Mouse (Mus musculus) limb, embryonic 10.5 days (tissue): ENCODE data around the gene Fam168a. TPM values are rescaled to one million over a fixed set of nuclear protein-coding genes. Genes with fewer than 3 reads are reported as not detected.

Experiments
- DNase-seq: peaks from one replicate; pipeline ENCODE4 v3.0.0-alpha.2; 2017; ENCODE audit warnings: low spot score
- H3K27ac ChIP-seq: fragments of 300-500 bp; sonication (generic); 2 replicates; pipeline ENCODE4 v1.5.1; 2016; ENCODE audit warnings: mild to moderate bottlenecking
- H3K27me3 ChIP-seq: fragments of 300-500 bp; sonication (generic); 2 replicates; pipeline ENCODE4 v1.6.1; 2016; ENCODE audit warnings: low read depth, mild to moderate bottlenecking; ENCODE audit not compliant: poor library complexity, severe bottlenecking
- H3K36me3 ChIP-seq: fragments of 300-500 bp; sonication (generic); 2 replicates; pipeline ENCODE4 v1.6.1; 2016; ENCODE audit warnings: mild to moderate bottlenecking, moderate library complexity
- H3K4me1 ChIP-seq: fragments of 300-500 bp; sonication (generic); 2 replicates; pipeline ENCODE4 v1.6.1; 2016
- H3K4me3 ChIP-seq: fragments of 300-500 bp; sonication (generic); 2 replicates; pipeline ENCODE4 v1.5.1; 2016; ENCODE audit warnings: mild to moderate bottlenecking, moderate library complexity
- H3K9me3 ChIP-seq: fragments of 300-500 bp; sonication (generic); replicated peaks from 2 replicates; pipeline ENCODE4 v1.6.1; 2016; ENCODE audit warnings: mild to moderate bottlenecking
- WGBS: fragments of 180-500 bp; shearing (Covaris S2); methylation state at CpG from one replicate; pipeline ENCODE4 v1.1.7; 2016; 5-methylcytosine and 5-hydroxymethylcytosine counted together
- polyA plus RNA-seq: library from polyadenylated mRNA; unstranded; fragments of >200 nt; fragmentation: Nextera tagmentation; extraction: Ambion mirVana; gene quantifications from 2 replicates; pipeline ENCODE4 v1.2.1, GENCODE M21; 2016

Fam168a gene
- polyA plus RNA-seq, 1 experiment from 2014 or later, result 39.6 TPM

GRCm38 (mm10) chr7:100681132-100681531 lies 25.3 kb upstream of the Fam168a start:
- Histone ChIP-seq H3K27ac (no peak overlapping the region), H3K9me3 (no peaks in the 10 kb centered on the region), H3K36me3 (no peaks in the 10 kb centered on the region), H3K4me3 (no peak overlapping the region), H3K27me3 (no peaks in the 10 kb centered on the region), H3K4me1 (peaks cover 8% of the 10 kb centered on the region; the same call in 1 of the 2 replicates)
- no peak for DNase-seq
- 61% methylated on average over 5 of the region's 5 CpGs for WGBS

GRCm38 (mm10) chr7:100683241-100683640 lies 23.2 kb upstream of the Fam168a start:
- H3K27ac ChIP-seq, result no peak overlapping the region
- no peak overlapping the region for H3K4me3 ChIP-seq
- no peaks in the 10 kb centered on the region for H3K36me3 ChIP-seq
- no peaks in the 10 kb centered on the region for H3K27me3 ChIP-seq
- H3K9me3 ChIP-seq, result no peaks in the 10 kb centered on the region
- WGBS, result 91% methylated on average over 1 of the region's 1 CpGs
- DNase-seq, result no peak
- peaks cover 8% of the 10 kb centered on the region; the same call in 1 of the 2 replicates for H3K4me1 ChIP-seq

DNA sequence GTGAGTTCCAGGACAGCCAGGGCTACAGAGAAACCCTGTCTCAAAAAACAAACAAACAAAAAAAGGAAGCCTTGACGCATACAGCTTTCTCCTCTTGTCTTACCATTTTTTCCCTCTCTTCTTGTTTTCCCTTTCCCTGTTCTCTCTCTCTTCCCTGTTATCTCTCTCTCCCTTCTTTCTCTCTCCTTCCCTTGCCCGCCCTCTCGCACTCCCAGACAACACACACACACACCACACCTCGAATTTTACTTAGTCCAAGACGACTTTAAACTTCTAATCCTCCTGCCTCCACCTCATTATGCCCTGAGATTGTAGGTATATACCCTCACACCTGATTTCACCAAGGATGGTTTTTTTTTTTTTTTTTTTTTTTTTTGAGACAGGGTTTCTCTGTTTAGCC lies 22.4 kb upstream of the Fam168a start:
- no peaks in the 10 kb centered on the region for H3K9me3 ChIP-seq
- no peaks in the 10 kb centered on the region for H3K36me3 ChIP-seq
- 73% methylated on average over 5 of the region's 5 CpGs for WGBS
- no peak overlapping the region for H3K27ac ChIP-seq
- no peak for DNase-seq
- H3K4me1 ChIP-seq, result peaks cover 8% of the 10 kb centered on the region; the same call in 1 of the 2 replicates
- H3K4me3 ChIP-seq, result no peak overlapping the region
- no peaks in the 10 kb centered on the region for H3K27me3 ChIP-seq

GRCm38 (mm10) chr7:100684538-100684937 lies 21.9 kb upstream of the Fam168a start:
- no peak overlapping the region for H3K27ac ChIP-seq
- H3K36me3 ChIP-seq, result no peaks in the 10 kb centered on the region
- no peaks in the 10 kb centered on the region for H3K9me3 ChIP-seq
- H3K27me3 ChIP-seq, result no peaks in the 10 kb centered on the region
- 57% methylated on average over 7 of the region's 7 CpGs for WGBS
- H3K4me3 ChIP-seq, result no peak overlapping the region
- H3K4me1 ChIP-seq, result 0 out of 2 replicates have a peak, but pooled peaks cover 3% of the 10 kb centered on the region
- DNase-seq, result peak; percentile 57

DNA sequence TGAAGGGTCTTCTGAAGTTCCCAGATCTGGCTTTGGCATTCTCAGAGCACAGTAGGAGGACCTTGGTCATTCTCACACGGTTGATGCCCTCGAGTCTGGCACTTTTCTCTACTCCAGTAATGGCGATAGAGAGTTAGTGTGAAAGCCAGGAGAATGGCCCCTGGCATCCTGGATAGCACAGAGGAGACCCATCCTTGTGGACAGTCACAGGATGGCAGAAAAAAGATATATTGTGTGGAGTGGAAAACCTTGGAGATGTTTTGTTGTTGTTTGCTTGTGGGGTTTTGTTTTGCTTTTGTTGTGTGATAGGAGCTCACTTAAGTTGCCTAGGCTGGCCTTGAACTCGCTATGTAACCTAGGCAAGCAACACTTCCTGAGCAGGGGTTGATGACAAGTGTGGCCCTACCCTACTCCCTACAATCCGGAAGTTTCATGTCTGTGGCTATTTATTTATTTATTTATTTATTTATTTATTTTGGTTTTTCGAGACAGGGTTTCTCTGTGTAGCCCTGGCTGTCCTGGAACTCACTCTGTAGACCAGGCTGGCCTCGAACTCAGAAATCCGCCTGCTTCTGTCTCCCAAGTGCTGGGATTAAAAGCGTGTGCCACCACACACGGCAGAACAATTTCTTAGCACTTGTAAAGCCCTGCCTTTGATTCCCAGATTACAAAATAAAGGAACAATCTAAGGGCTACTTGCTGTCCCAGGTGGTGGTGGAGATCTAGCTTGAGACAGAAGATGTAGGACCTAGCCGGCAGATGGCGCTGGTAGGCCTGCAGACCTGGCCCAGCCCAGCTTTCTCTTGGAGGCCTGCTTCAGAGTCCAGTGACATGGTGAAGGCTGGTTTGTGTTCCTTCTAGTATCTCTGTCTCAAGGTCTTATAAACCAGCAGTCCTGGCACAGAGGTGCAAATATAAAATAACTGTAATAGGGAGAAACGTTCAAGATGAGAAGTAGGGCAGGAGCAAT lies 21.1 kb upstream of the Fam168a start:
- H3K27me3 ChIP-seq, result no peaks in the 10 kb centered on the region
- H3K4me1 ChIP-seq, result 0 out of 2 replicates have a peak, but pooled peaks cover 3% of the 10 kb centered on the region
- no peak overlapping the region for H3K27ac ChIP-seq
- DNase-seq, result peak; percentile 84
- 40% methylated on average over 13 of the region's 13 CpGs for WGBS
- no peaks in the 10 kb centered on the region for H3K36me3 ChIP-seq
- H3K4me3 ChIP-seq, result no peak overlapping the region
- H3K9me3 ChIP-seq, result no peaks in the 10 kb centered on the region

- 89% methylated on average over 7 of the region's 7 CpGs for WGBS
- no peak for DNase-seq
- H3K4me3 ChIP-seq, result no peak overlapping the region
- H3K9me3 ChIP-seq, result no peaks in the 10 kb centered on the region
- 0 out of 2 replicates have a peak, but pooled peaks cover 6% of the 10 kb centered on the region for H3K4me1 ChIP-seq
- no peaks in the 10 kb centered on the region for H3K36me3 ChIP-seq
- H3K27ac ChIP-seq, result no peak overlapping the region
- no peaks in the 10 kb centered on the region for H3K27me3 ChIP-seq
These were observed 18.0 kb upstream of the Fam168a start for GRCm38 (mm10) chr7:100688471-100688870.

DNA sequence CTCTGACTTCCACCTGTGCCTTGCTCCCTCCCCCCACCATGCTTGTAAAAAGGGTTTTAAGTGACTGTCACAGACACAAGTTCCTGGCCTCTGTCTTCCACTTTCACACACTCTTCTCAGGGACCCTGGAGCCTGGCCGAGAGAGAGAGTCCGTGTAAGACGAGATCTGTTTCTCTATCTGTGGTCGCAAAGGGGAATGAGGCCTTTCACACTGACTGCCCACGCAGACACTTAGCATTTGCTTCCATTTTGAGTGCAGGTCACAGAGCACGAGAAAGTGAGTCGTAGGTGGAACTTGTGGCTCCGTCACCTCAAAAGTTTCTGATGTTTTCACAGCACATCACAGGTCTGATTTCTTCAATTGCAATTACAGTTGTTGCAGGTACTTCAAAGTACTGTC lies 13.2 kb upstream of the Fam168a start:
- WGBS, result 63% methylated on average over 8 of the region's 8 CpGs
- H3K27ac ChIP-seq, result no peak overlapping the region
- DNase-seq, result no peak

GRCm38 (mm10) chr7:100699771-100700770 lies 6.4 kb upstream of the Fam168a start:
- no peak overlapping the region for H3K27ac ChIP-seq
- no peaks in the 10 kb centered on the region for H3K9me3 ChIP-seq
- WGBS, result 54% methylated on average over 8 of the region's 8 CpGs
- no peaks in the 10 kb centered on the region for H3K36me3 ChIP-seq
- no peaks in the 10 kb centered on the region for H3K27me3 ChIP-seq
- H3K4me1 ChIP-seq, result peaks cover 8% of the 10 kb centered on the region; the same call in 1 of the 2 replicates
- H3K4me3 ChIP-seq, result no peak overlapping the region
- DNase-seq, result no peak

More for the DNA sequence above, 13.2 kb upstream of the Fam168a start:
- no peaks in the 10 kb centered on the region for H3K36me3 ChIP-seq
- no peaks in the 10 kb centered on the region for H3K9me3 ChIP-seq
- H3K27me3 ChIP-seq, result no peaks in the 10 kb centered on the region
- H3K4me3 ChIP-seq, result no peak overlapping the region
- H3K4me1 ChIP-seq, result 0 out of 2 replicates have a peak, but pooled peaks cover 3% of the 10 kb centered on the region

- 1% methylated on average over 23 of the region's 23 CpGs for WGBS
- peak; percentile 33 for DNase-seq
- no peaks in the 10 kb centered on the region for H3K27me3 ChIP-seq
- peak overlapping the region; percentile 98 for H3K4me3 ChIP-seq
- peaks cover 18% of the 10 kb centered on the region for H3K4me1 ChIP-seq
- no peaks in the 10 kb centered on the region for H3K36me3 ChIP-seq
- H3K27ac ChIP-seq, result peak overlapping the region; percentile 99
- H3K9me3 ChIP-seq, result no peaks in the 10 kb centered on the region
These were observed 547 bp downstream of the Fam168a start for GRCm38 (mm10) chr7:100706883-100707480.

GRCm38 (mm10) chr7:100718741-100719140 lies 12.3 kb downstream of the Fam168a start:
- Histone ChIP-seq H3K27me3 (no peaks in the 10 kb centered on the region), H3K36me3 (peaks cover 19% of the 10 kb centered on the region), H3K4me3 (no peak overlapping the region), H3K27ac (no peak overlapping the region), H3K4me1 (peaks cover 33% of the 10 kb centered on the region), H3K9me3 (no peaks in the 10 kb centered on the region)
- WGBS, result 94% methylated on average over 5 of the region's 5 CpGs
- DNase-seq, result no peak

- Histone ChIP-seq H3K4me3 (no peak overlapping the region), H3K27me3 (no peaks in the 10 kb centered on the region), H3K9me3 (no peaks in the 10 kb centered on the region), H3K4me1 (peaks cover 35% of the 10 kb centered on the region), H3K27ac (peak overlapping the region; percentile 61), H3K36me3 (0 out of 2 replicates have a peak, but pooled peaks cover 6% of the 10 kb centered on the region)
- DNase-seq, result no peak
- WGBS, result 89% methylated on average over 6 of the region's 6 CpGs
These were observed 15.8 kb downstream of the Fam168a start for GRCm38 (mm10) chr7:100722268-100722667.
